Mouse (Mus musculus) embryonic fibroblast, embryonic 13.5 days (primary cell): ENCODE measurements around the gene Dazap1.

Source experiments
- CTCF ChIP-seq: IDR thresholded peaks from 2 replicates; pipeline ENCODE4 v1.5.1; 2011; ENCODE audit warnings: mild to moderate bottlenecking, control low read depth, low read length, moderate library complexity, borderline replicate concordance; ENCODE audit not compliant: insufficient read depth
- POLR2A ChIP-seq: IDR thresholded peaks from 2 replicates; pipeline ENCODE4 v1.6.1; 2011; ENCODE audit warnings: low read depth, mild to moderate bottlenecking, control low read depth, low read length, moderate library complexity

DNA sequence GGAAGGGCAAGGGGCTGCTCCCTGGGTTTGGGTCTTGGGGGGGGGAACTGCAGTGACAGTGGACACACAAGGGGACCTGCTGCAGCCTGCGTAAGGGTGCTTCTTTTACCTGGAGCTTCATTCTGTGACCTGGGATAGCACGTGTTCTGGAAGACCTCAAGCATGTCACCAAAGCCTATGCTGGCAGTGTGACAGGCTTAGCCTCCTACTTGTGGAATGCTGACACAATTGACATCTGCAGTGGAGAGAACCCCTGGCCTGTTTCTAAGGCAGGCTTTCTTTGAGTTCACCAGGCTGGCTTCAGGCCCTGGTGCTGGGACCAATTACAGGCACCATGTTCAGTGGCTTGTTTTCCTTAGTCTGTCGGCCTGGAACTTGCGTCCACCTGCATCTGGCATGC, 33.0 kb downstream of the Dazap1 start:
- TF ChIP-seq CTCF = no peak
- TF ChIP-seq POLR2A = no peak
